18 mouse cellular contexts compared by ENCODE assay signal in genomic region chr12:29699386-29699785, GRCm38 (mm10).
DNase-seq lines count a peak whose midpoint lies in the region; ATAC-seq and TF ChIP-seq lines count a peak whose summit lies in the region.
"Had no signal": no experiment of that assay in that cellular context is flagged by ENCODE, and none has a peak within 500 bp of the region (broad histone marks: within the 10 kb centered on the region; RNA-seq: fewer than 3 reads in every experiment).

No protein-coding gene starts in this region.

- DNase-seq in layer of hippocampus, adult 2 months (ENCODE audit: low spot score in 2 of 2): no peak
- DNase-seq in layer of hippocampus, adult 9-10 months (ENCODE audit: low spot score): no peak
- no peak for DNase-seq in hindbrain, embryonic 11.5 days (ENCODE audit: low spot score)
- DNase-seq in adrenal gland, adult 2 months: no peak
- no peak for DNase-seq in adrenal gland, adult 8-10 months
- no peak for DNase-seq in thymus, postnatal 0 days (ENCODE audit: low spot score)
- DNase-seq: adrenal gland, postnatal 14 days; heart, postnatal 10 days; kidney, postnatal 36 days; liver, postnatal 0 days; spleen, adult 18-20 months; thymus, postnatal 4 days had no signal

- no peaks in the 10 kb centered on the region for H3K9me3 ChIP-seq in hindbrain, embryonic 11.5 days (ENCODE audit: control insufficient read depth, low read length)
- H3K9me3 ChIP-seq in midbrain, embryonic 13.5 days: no peaks in the 10 kb centered on the region
- H3K9me3 ChIP-seq: embryonic facial prominence, embryonic 12.5 days; intestine, embryonic 15.5 days; limb, embryonic 12.5 days had no signal

- H3K9ac ChIP-seq in hindbrain, embryonic 11.5 days (ENCODE audit: low read depth, low read length): no peak overlapping the region
- peak overlapping the region; percentile 28; the same call in 1 of the 2 replicates for H3K9ac ChIP-seq in midbrain, embryonic 13.5 days (replicated peaks)
- H3K9ac ChIP-seq: embryonic facial prominence, embryonic 12.5 days; intestine, embryonic 15.5 days; limb, embryonic 12.5 days; liver, postnatal 0 days had no signal

- 62% methylated on average over 10 of the region's 10 CpGs for WGBS in hindbrain, embryonic 11.5 days
- 8% methylated on average over 10 of the region's 10 CpGs for WGBS in midbrain, embryonic 13.5 days

- peak overlapping the region; percentile 87 for H3K27ac ChIP-seq in layer of hippocampus, adult 2 months
- H3K27ac ChIP-seq in hindbrain, embryonic 11.5 days (ENCODE audit: low read depth, low read length): peak overlapping the region; percentile 70
- H3K27ac ChIP-seq in midbrain, embryonic 13.5 days: peak overlapping the region; percentile 91
- H3K27ac ChIP-seq: embryonic facial prominence, embryonic 12.5 days; intestine, embryonic 15.5 days; limb, embryonic 12.5 days; macrophage; stomach, postnatal 0 days had no signal

- no peak overlapping the region for H3K4me3 ChIP-seq in layer of hippocampus, adult 2 months
- no peak overlapping the region for H3K4me3 ChIP-seq in hindbrain, embryonic 11.5 days (ENCODE audit: low read depth, low read length)
- no peak overlapping the region for H3K4me3 ChIP-seq in midbrain, embryonic 13.5 days (replicated peaks)
- H3K4me3 ChIP-seq: embryonic facial prominence, embryonic 12.5 days; intestine, embryonic 15.5 days; limb, embryonic 12.5 days had no signal

- ATAC-seq in hindbrain, embryonic 11.5 days (ENCODE audit: low FRiP score): no peak
- ATAC-seq in midbrain, embryonic 13.5 days: no peak
- ATAC-seq: intestine, embryonic 15.5 days; liver, postnatal 0 days had no signal

- H3K27me3 ChIP-seq in hindbrain, embryonic 11.5 days (ENCODE audit: control insufficient read depth, insufficient read depth, low read length): no peaks in the 10 kb centered on the region
- peaks cover 11% of the 10 kb centered on the region; the same call in 1 of the 2 replicates for H3K27me3 ChIP-seq in midbrain, embryonic 13.5 days
- H3K27me3 ChIP-seq: embryonic facial prominence, embryonic 12.5 days; intestine, embryonic 15.5 days; limb, embryonic 12.5 days had no signal

- peaks cover 24% of the 10 kb centered on the region for H3K4me1 ChIP-seq in hindbrain, embryonic 11.5 days (replicated peaks; ENCODE audit: control insufficient read depth, insufficient read depth, low read length)
- H3K4me1 ChIP-seq in midbrain, embryonic 13.5 days (replicated peaks): peaks cover 90% of the 10 kb centered on the region

- no peaks in the 10 kb centered on the region for H3K36me3 ChIP-seq in hindbrain, embryonic 11.5 days (ENCODE audit: control insufficient read depth, insufficient read depth, low read length)
- no peaks in the 10 kb centered on the region for H3K36me3 ChIP-seq in midbrain, embryonic 13.5 days
- H3K36me3 ChIP-seq: embryonic facial prominence, embryonic 12.5 days; intestine, embryonic 15.5 days; limb, embryonic 12.5 days had no signal

- no peak overlapping the region; the same call in 1 of the 2 replicates for H3K4me2 ChIP-seq in hindbrain, embryonic 11.5 days (replicated peaks; ENCODE audit: low read depth, low read length)
- peak overlapping the region; percentile 32 for H3K4me2 ChIP-seq in midbrain, embryonic 13.5 days (replicated peaks)
- H3K4me2 ChIP-seq: embryonic facial prominence, embryonic 12.5 days; intestine, embryonic 15.5 days; limb, embryonic 12.5 days had no signal

- no peak for TF ChIP-seq CTCF in layer of hippocampus, adult 2 months (conservative IDR thresholded peaks at IDR 0.05)
